Comparison of ENCODE assay signal across 7 mouse cellular contexts in genomic region chr11:4704072-4704964, GRCm38 (mm10). TPM values are rescaled to one million over a fixed set of nuclear protein-coding genes. Genes with fewer than 3 reads are reported as not detected.
DNase-seq lines count a peak whose midpoint lies in the region; ATAC-seq and TF ChIP-seq lines count a peak whose summit lies in the region.

Uqcr10 (minus strand) TSS chr11:4704342.
Zmat5 (plus strand) TSS chr11:4704678.

- H3K9me3 ChIP-seq in embryonic facial prominence, embryonic 10.5 days, result no peaks in the 10 kb centered on the region
- H3K9me3 ChIP-seq in intestine, postnatal 0 days (ENCODE audit: control insufficient read depth), result no peaks in the 10 kb centered on the region
- H3K9me3 ChIP-seq in midbrain, embryonic 12.5 days, result no peaks in the 10 kb centered on the region

- peak within 1 kb of the TSS; percentile 83 for H3K4me3 ChIP-seq in embryonic facial prominence, embryonic 10.5 days
- H3K4me3 ChIP-seq in intestine, postnatal 0 days (ENCODE audit: low read depth, low read length), result peak within 1 kb of the TSS; percentile 84
- peak within 1 kb of the TSS; percentile 61 for H3K4me3 ChIP-seq in midbrain, embryonic 12.5 days
- peak within 1 kb of the TSS; percentile 77 for H3K4me3 ChIP-seq in small intestine, adult 2 months (ENCODE audit: low read depth, low read length)

- peak within 1 kb of the TSS; percentile 82 for H3K9ac ChIP-seq in intestine, postnatal 0 days (ENCODE audit: low read depth, low read length)
- peak within 1 kb of the TSS; percentile 66 for H3K9ac ChIP-seq in midbrain, embryonic 12.5 days (replicated peaks)

- under 1% methylated on average over 47 of the region's 47 CpGs for WGBS in embryonic facial prominence, embryonic 10.5 days
- under 1% methylated on average over 47 of the region's 47 CpGs for WGBS in intestine, postnatal 0 days
- under 1% methylated on average over 47 of the region's 47 CpGs for WGBS in midbrain, embryonic 12.5 days
- WGBS in small intestine, adult 2 months, result under 1% methylated on average over 47 of the region's 47 CpGs

- peak; percentile 93 for DNase-seq in adrenal gland, postnatal 10 days
- DNase-seq in embryonic facial prominence, embryonic 10.5 days (ENCODE audit: low spot score), result peak; percentile 90
- DNase-seq in gonadal fat pad, adult 2 months (ENCODE audit: low read depth), result peak; percentile 92
- peak; percentile 94 for DNase-seq in left cerebral cortex, postnatal 4 days

- peak within 1 kb of the TSS; percentile 86 for H3K4me2 ChIP-seq in intestine, postnatal 0 days (replicated peaks; ENCODE audit: low read depth)
- H3K4me2 ChIP-seq in midbrain, embryonic 12.5 days (replicated peaks), result peak within 1 kb of the TSS; percentile 94

- intact Hi-C loops in left cerebral cortex, postnatal 4 days (cut with DNase I), result no loop called here

- peak within 1 kb of the TSS; percentile 92 for H3K27ac ChIP-seq in embryonic facial prominence, embryonic 10.5 days (replicated peaks)
- H3K27ac ChIP-seq in intestine, postnatal 0 days (ENCODE audit: low read depth, low read length), result peak within 1 kb of the TSS; percentile 79
- no peak within 1 kb of the TSS for H3K27ac ChIP-seq in midbrain, embryonic 12.5 days (replicated peaks)
- H3K27ac ChIP-seq in small intestine, adult 2 months (ENCODE audit: insufficient read depth, low read depth, low read length), result peak within 1 kb of the TSS; percentile 88

- no peaks in the 10 kb centered on the region for H3K27me3 ChIP-seq in embryonic facial prominence, embryonic 10.5 days (replicated peaks; ENCODE audit: low read depth, poor library complexity, severe bottlenecking)
- no peaks in the 10 kb centered on the region for H3K27me3 ChIP-seq in intestine, postnatal 0 days (replicated peaks; ENCODE audit: control insufficient read depth, insufficient read depth, low read length)
- no peaks in the 10 kb centered on the region for H3K27me3 ChIP-seq in midbrain, embryonic 12.5 days
- no peaks in the 10 kb centered on the region for H3K27me3 ChIP-seq in small intestine, adult 2 months (ENCODE audit: control insufficient read depth, insufficient read depth, low read length)

- TF ChIP-seq CTCF in intestine, postnatal 0 days (IDR thresholded peaks at IDR 0.05; ENCODE audit: low read depth), result no peak
- TF ChIP-seq CTCF in small intestine, adult 2 months (IDR thresholded peaks at IDR 0.05; ENCODE audit: extremely low read depth, insufficient read length, insufficient replicate concordance, low read depth, low read length), result peak; percentile 4; the same call in 1 of the 2 replicates

- H3K4me1 ChIP-seq in embryonic facial prominence, embryonic 10.5 days, result peaks cover 19% of the 10 kb centered on the region
- 0 out of 2 replicates have a peak, but pooled peaks cover 4% of the 10 kb centered on the region for H3K4me1 ChIP-seq in intestine, postnatal 0 days (replicated peaks; ENCODE audit: control insufficient read depth, insufficient read depth, low read length)
- H3K4me1 ChIP-seq in midbrain, embryonic 12.5 days, result peaks cover 16% of the 10 kb centered on the region
- peaks cover 4% of the 10 kb centered on the region; the same call in 1 of the 2 replicates for H3K4me1 ChIP-seq in small intestine, adult 2 months (ENCODE audit: control insufficient read depth, insufficient read depth, insufficient read length, low read length)

- H3K36me3 ChIP-seq in embryonic facial prominence, embryonic 10.5 days (replicated peaks), result peaks cover 31% of the 10 kb centered on the region
- H3K36me3 ChIP-seq in intestine, postnatal 0 days (ENCODE audit: control insufficient read depth, insufficient read depth), result peaks cover 14% of the 10 kb centered on the region
- peaks cover 21% of the 10 kb centered on the region for H3K36me3 ChIP-seq in midbrain, embryonic 12.5 days
- H3K36me3 ChIP-seq in small intestine, adult 2 months (ENCODE audit: control insufficient read depth, insufficient read depth, low read length), result peaks cover 18% of the 10 kb centered on the region

- TF ChIP-seq POLR2A in small intestine, adult 2 months (IDR thresholded peaks at IDR 0.05; ENCODE audit: low read depth, low read length), result peak; percentile 92

- ATAC-seq in intestine, postnatal 0 days, result peak; percentile 96
- ATAC-seq in midbrain, embryonic 12.5 days (ENCODE audit: low FRiP score, low read depth), result peak; percentile 97

RNA-seq across cellular contexts. Expression of gene Uqcr10, which starts in this region (rescaled TPM):
- total RNA-seq in adrenal gland, postnatal 10 days (2021), result 1,000 to 10,000 TPM; 1,230 to 1,238 TPM
- polyA plus RNA-seq in embryonic facial prominence, embryonic 10.5 days (2016; fragmentation: Nextera tagmentation; extraction: Ambion mirVana), result 661 and 685 TPM in 2 replicates
- polyA plus RNA-seq in gonadal fat pad, adult 2 months (2012; rRNA removed), result 542 and 896 TPM in 2 replicates
- polyA plus RNA-seq in intestine, postnatal 0 days (2015; fragmentation: Nextera tagmentation; extraction: Ambion mirVana), result 1,715 and 1,847 TPM in 2 replicates
- 100 to 1,000 TPM; 253 to 282 TPM for total RNA-seq in left cerebral cortex, postnatal 4 days (2021)
- 525 and 530 TPM in 2 replicates for polyA plus RNA-seq in midbrain, embryonic 12.5 days (2016; fragmentation: Nextera tagmentation; extraction: Ambion mirVana)
- 492 and 641 TPM in 2 replicates for polyA plus RNA-seq in small intestine, adult 2 months (2012; rRNA removed)

RNA-seq across cellular contexts. Expression of gene Zmat5, which starts in this region (rescaled TPM):
- 10 to 100 TPM; 33.4 to 36.0 TPM for total RNA-seq in adrenal gland, postnatal 10 days (2021)
- polyA plus RNA-seq in embryonic facial prominence, embryonic 10.5 days (2016; fragmentation: Nextera tagmentation; extraction: Ambion mirVana), result 75.4 and 82.4 TPM in 2 replicates
- polyA plus RNA-seq in gonadal fat pad, adult 2 months (2012; rRNA removed), result 32.7 and 38.8 TPM in 2 replicates
- 62.6 and 67.9 TPM in 2 replicates for polyA plus RNA-seq in intestine, postnatal 0 days (2015; fragmentation: Nextera tagmentation; extraction: Ambion mirVana)
- total RNA-seq in left cerebral cortex, postnatal 4 days (2021), result 10 to 100 TPM; 24.9 to 31.3 TPM
- polyA plus RNA-seq in midbrain, embryonic 12.5 days (2016; fragmentation: Nextera tagmentation; extraction: Ambion mirVana), result 69.2 and 81.5 TPM in 2 replicates
- polyA plus RNA-seq in small intestine, adult 2 months (2012; rRNA removed), result 29.1 and 61.5 TPM in 2 replicates

Comparison
In these comparisons a context has a peak if more than half of its experiments do, and no peak if none do; other contexts are left out.
1. RNA of gene Uqcr10 (total RNA-seq): 1,230 to 1,238 TPM in adrenal gland, postnatal 10 days; 253 to 282 TPM in left cerebral cortex, postnatal 4 days; every median in the first group is over 4 times any median in the second.
2. Peak in every context shown above with its lines, with median percentiles within 50 percentile points of each other: DNase-seq and H3K4me3 ChIP-seq.